Mouse (Mus musculus) spleen, postnatal 4 days (tissue): ENCODE measurements around the gene Psmd12.
A peak's percentile ranks its signal among the peaks of the same experiment; 100 is the strongest.

Experiments used
- DNase-seq, 2 experiments: peaks; one replicate each; pipeline ENCODE4 v3.0.0; 2022; ENCODE audit warnings: low spot score in 2 of 2

The Psmd12 gene

GRCm38 (mm10) chr11:107510362-107511269, 31.3 kb downstream of the Psmd12 start:
- no peak for DNase-seq

- peak; percentile 53 to 84 for DNase-seq
These were observed 32.7 kb downstream of the Psmd12 start for GRCm38 (mm10) chr11:107511954-107512353.

DNA sequence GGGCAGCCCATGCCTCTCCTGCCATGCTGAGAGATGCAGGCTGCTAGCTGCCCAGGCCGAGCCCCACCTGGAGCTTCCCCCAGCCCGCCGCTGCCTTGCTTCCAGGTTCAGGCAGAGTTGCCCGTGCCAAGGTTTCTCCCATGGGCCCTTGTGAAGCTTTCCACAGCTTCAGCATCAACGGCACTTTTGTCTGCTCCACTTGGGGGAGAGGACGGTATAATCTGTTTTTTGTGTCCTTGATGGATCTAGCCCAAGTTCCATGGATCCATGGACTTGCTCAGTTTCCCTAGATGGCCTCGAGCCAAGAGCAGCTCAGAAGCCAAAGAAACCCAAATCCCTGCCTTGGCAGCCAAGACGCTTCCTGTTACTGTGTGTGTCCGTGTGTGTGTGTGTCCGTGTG, 33.8 kb downstream of the Psmd12 start:
- DNase-seq, result no peak

- no peak for DNase-seq
These were observed 37.1 kb downstream of the Psmd12 start for GRCm38 (mm10) chr11:107516387-107516786.

DNA sequence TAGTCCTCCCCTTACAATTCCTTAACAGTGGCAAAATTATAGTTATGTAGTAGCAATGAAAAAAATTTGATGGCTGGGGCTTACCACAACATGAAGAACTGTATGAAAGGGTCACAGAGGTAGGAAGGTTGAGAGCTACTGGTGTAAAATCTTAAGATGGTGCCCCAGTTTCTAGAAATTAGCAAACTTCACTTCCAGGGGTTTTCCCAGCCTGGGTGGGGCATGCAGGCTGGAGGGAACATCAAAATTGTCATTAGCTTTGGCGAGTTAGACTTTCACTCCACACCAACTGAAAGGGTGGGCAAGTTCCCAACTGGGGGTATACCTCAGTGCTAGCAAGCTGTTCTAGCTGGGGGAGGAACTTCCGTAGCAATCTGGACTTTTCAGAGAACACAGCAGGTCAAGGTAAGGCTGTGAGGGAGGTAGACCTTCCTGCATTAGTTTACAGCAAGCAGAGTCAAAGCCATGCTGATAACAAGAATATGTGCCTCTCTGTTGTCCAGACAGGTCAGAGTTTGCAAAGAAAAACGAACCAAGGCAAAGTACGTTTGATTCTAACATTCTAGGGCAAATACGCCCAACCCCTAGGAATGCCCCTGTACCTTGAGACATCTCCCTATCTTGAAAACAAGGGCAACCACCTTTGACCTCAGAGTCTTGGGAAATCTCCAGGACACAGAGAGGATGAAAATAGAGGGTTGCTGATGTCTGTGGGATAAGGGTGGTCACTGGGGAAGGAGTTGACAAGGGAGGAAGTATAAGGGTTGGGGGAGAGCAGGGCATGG, 39.6 kb downstream of the Psmd12 start:
- no peak for DNase-seq

DNA sequence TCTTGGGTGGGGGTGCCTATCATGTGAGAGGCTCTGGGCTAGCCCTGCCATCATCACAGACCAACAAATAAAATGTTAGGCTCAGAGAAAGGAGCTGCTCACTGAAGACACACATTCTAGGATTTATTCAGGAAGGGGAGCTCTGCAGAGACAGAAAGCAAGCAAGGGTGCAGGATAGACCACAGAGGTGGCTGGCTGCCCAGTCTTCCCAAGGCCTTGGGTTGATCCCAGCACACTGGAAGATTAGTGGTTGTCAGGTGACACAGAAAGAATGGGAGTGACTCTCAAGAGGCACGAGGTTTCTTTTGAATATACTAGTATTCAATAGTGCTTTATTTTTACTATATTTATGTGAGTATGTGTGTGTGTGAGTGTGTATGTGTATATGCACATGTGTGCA, 41.9 kb downstream of the Psmd12 start:
- DNase-seq, result no peak

- no peak for DNase-seq
These were observed 45.7 kb downstream of the Psmd12 start for GRCm38 (mm10) chr11:107524966-107525365.

GRCm38 (mm10) chr11:107527632-107528031, 48.3 kb downstream of the Psmd12 start:
- DNase-seq, result no peak

- DNase-seq, result no peak
These were observed 50.0 kb downstream of the Psmd12 start for GRCm38 (mm10) chr11:107529320-107529719.

- no peak for DNase-seq
These were observed 52.2 kb downstream of the Psmd12 start for GRCm38 (mm10) chr11:107531445-107531844.

DNA sequence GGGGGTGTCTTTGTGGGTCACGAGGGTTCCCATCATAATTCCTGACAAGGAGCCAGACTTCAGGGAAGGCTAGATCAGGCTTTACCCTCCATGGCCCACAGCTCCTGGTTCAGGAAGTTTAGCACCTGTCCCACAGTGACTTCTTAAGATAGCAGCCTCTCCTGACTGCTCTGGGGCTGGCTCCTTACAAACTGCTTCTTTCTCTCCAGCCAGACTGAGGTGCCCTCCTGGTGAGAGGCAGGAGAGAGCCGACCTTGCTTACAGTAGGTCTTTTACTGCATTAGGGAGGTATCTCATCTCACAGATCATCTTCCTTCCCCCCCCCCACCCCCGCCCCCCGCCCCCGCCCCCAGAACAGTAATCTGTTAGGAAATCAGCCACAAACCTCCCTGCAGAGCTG, 53.0 kb downstream of the Psmd12 start:
- DNase-seq, result no peak

DNA sequence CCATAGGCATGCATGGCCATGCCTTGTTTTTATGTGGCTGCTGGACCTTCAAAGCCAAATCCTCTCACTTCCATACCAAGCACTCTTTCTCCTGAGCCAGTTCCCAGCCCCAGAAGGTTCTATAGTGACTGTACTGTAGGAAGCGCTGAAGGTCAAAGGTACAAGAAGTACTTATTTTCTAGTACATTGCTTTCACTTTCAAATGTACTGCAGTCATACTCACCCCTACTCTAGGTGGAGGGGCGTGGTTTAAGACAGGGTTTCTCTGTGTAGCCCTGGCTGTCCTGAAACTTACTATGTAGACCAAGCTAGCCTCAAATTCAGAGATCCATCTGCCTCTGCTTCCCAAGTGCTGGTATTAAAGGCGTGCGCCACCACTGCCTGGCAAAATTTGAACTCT, 59.7 kb downstream of the Psmd12 start:
- no peak for DNase-seq

- DNase-seq, result no peak
These were observed 61.1 kb downstream of the Psmd12 start for GRCm38 (mm10) chr11:107540339-107540738.

- no peak for DNase-seq
These were observed 66.6 kb downstream of the Psmd12 start for GRCm38 (mm10) chr11:107545747-107546476.

DNA sequence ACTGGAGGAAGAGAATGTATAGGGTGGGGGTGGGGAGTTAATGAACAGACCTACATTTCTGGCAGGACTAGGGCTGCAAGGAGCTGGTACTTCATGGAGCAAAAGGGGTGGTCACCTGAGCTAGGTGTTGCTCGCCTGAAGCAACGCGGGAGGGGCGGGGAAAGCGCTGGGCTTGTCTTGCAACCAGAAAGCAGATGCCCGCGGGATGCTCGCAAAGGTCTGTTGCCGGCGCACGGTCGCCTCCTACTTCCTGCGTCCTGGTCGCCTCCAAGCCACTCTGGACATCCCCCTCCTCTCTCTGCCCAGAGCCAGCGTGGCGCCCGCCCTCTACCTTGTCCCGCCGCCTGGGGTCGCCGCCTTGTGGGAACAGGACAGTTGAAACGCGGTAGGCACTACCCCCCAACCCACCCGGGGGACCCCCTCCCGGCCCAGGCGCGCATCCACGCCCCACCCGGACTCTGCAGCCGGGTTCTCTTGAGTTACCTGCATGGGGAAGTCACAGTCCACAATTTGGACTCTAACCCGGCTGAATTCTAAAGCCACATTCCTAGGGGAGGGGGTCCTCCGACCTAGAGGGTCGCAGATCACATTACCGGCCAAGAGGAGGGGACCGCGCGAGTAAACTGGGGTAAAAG, 67.5 kb downstream of the Psmd12 start:
- peak; percentile 25 to 67 for DNase-seq

GRCm38 (mm10) chr11:107547351-107548203, 68.3 kb downstream of the Psmd12 start, which contains the start of gene Helz:
Gene Helz, plus strand, starts transcription at chr11:107547930.
- DNase-seq, result peak; percentile 71 to 83

GRCm38 (mm10) chr11:107548204-107548975, 69.1 kb downstream of the Psmd12 start:
- DNase-seq, result peak in 1 of 2 experiments; percentile 73
